Mouse (Mus musculus): ENCODE measurements around the gene Skp1a.
A peak's percentile ranks its signal among the peaks of the same experiment; 100 is the strongest.
"Not testable (repeated sequence)": the region's sequence is repeated elsewhere in the genome, so short reads cannot be mapped to it uniquely, and the experiment has no call there.

Gene Skp1a

GRCm38 (mm10) chr11:52231606-52232541 lies at the start of gene Skp1a:
TSS of gene Skp1a (plus strand) at chr11:52231995.
- DNase-seq (ENCODE audit: low spot score), result peak; percentile 97

- not testable (repeated sequence) for DNase-seq (ENCODE audit: low spot score)
Measured at GRCm38 (mm10) chr11:52196496-52197023, 35.2 kb upstream of the Skp1a start.

- no peak for DNase-seq (ENCODE audit: low spot score)
Measured at GRCm38 (mm10) chr11:52213887-52214286, 17.9 kb upstream of the Skp1a start, which contains the start of gene Olfr1371. TSS of gene Olfr1371 (minus strand) at chr11:52213987.

- peak; percentile 91 for DNase-seq (ENCODE audit: low spot score)
Measured at GRCm38 (mm10) chr11:52220282-52220681, 11.5 kb upstream of the Skp1a start.

- DNase-seq (ENCODE audit: low spot score), result not testable (repeated sequence)
Measured at GRCm38 (mm10) chr11:52221921-52222320, 9.9 kb upstream of the Skp1a start.

GRCm38 (mm10) chr11:52222891-52223290 lies 8.9 kb upstream of the Skp1a start:
- no peak for DNase-seq (ENCODE audit: low spot score)

GRCm38 (mm10) chr11:52223968-52224682 lies 7.7 kb upstream of the Skp1a start:
- peak; percentile 63 for DNase-seq (ENCODE audit: low spot score)

GRCm38 (mm10) chr11:52225986-52226599 lies 5.7 kb upstream of the Skp1a start:
- DNase-seq (ENCODE audit: low spot score), result no peak

- no peak for DNase-seq (ENCODE audit: low spot score)
Measured at GRCm38 (mm10) chr11:52227053-52227452, 4.7 kb upstream of the Skp1a start.

GRCm38 (mm10) chr11:52227466-52228226 lies 4.1 kb upstream of the Skp1a start:
- no peak for DNase-seq (ENCODE audit: low spot score)

GRCm38 (mm10) chr11:52228722-52229448 lies 2.9 kb upstream of the Skp1a start:
- no peak for DNase-seq (ENCODE audit: low spot score)

GRCm38 (mm10) chr11:52230694-52231093 lies 1.1 kb upstream of the Skp1a start:
- no peak for DNase-seq (ENCODE audit: low spot score)

GRCm38 (mm10) chr11:52233043-52233653 lies 1.4 kb downstream of the Skp1a start:
- DNase-seq (ENCODE audit: low spot score), result no peak

GRCm38 (mm10) chr11:52233906-52234305 lies 2.1 kb downstream of the Skp1a start:
- DNase-seq (ENCODE audit: low spot score), result no peak

- no peak for DNase-seq (ENCODE audit: low spot score)
Measured at GRCm38 (mm10) chr11:52234509-52234908, 2.7 kb downstream of the Skp1a start.

GRCm38 (mm10) chr11:52240898-52241542 lies 9.2 kb downstream of the Skp1a start:
- DNase-seq (ENCODE audit: low spot score), result no peak

GRCm38 (mm10) chr11:52249452-52249851 lies 17.7 kb downstream of the Skp1a start:
- DNase-seq (ENCODE audit: low spot score), result peak; percentile 47

GRCm38 (mm10) chr11:52251770-52252169 lies 20.0 kb downstream of the Skp1a start:
- peak; percentile 46 for DNase-seq (ENCODE audit: low spot score)

- DNase-seq (ENCODE audit: low spot score), result peak; percentile 37
Measured at GRCm38 (mm10) chr11:52252692-52253091, 20.9 kb downstream of the Skp1a start.

Measured in testis, postnatal 10 days (tissue).